Mouse (Mus musculus): ENCODE results near the gene Tekt3. TPM values are rescaled to one million over a fixed set of nuclear protein-coding genes. Genes with fewer than 3 reads are reported as not detected.

Gene Tekt3
- polyA plus RNA-seq (2017; shearing (Covaris generic)), result not detected

DNA sequence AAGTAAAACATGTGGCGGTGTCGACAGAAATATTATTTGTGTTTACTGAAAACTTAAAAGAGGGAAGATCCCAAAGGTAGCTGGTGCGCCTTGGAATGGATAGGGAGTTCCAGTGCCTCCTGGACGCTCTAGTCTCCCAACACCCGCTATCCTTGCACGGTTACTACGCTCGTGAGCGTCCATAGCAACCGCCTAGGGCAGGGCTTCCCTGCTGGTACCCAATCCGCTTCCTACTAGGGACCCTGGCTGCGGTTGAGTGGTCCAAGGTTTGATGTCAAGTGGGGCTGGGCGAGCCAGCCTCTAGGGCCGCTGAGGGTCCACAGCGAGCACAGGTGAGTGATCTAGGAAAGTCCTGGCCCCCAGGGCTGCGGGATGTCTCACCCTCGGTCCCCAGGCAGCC, at the start of gene Tekt3:
TSS of gene Tekt3 (plus strand) at position 209 of the 400 bp plus-strand sequence.
- ATAC-seq, result no peak

DNA sequence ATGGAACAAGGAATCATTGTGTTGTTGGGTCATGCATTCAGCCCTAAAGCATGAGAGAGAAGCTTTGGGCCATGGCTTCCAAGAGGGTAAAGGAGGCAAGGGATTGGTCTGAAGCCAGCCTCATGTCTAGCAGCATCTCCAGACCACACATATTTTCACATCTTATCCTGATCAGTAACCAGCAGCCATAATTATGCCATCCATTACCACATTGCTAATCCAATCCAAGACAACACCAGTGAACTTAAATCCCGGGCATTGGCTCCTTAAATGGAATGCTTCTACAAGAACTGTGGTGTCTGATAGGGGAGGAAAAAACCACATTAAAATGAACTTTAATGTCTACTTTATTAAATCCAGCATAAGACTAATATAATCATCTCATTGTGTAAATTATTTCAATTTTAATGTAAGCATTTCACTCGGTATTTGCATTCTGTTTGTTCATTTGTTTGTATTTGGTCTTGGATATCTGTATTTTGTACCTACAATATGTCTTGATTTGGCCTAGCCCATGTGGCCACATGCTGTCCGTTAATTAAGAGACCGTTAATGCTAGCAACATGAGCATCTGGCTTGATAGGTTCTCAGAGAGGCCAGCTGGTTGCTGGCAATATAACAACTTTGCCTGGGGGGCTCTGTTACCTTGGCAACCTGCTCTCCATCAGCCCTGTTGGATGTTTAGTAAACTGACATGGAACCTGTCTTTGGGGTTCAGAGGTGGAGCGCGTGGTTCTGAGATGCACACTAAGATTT, 43.9 kb upstream of the Tekt3 start:
- no peak for ATAC-seq

DNA sequence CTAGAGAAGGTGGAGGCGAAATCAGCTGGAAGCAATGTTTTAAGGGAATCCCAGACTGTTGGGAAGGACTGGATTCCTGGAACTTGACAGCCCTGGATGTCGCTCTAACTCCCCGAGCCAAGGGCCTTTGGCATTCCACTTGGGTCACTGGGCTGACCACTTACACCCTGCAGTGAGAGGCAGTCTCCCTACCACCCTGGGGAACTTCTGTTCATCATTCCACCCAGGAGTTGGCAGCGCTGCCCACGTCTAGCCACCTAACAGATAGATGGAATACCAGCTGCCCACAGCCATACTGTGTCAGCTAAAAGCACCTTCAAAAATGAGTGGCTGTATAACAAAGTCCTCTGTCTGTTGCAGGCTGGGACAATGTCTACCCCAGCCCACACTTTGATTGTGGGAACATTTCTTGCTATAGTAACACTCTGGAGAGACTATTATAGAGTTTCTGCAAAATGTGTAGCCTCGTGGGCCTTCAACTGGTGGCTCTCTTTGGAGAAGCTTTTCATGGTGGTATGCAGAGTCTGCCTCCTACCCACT, 43.3 kb upstream of the Tekt3 start:
- no peak for ATAC-seq

DNA sequence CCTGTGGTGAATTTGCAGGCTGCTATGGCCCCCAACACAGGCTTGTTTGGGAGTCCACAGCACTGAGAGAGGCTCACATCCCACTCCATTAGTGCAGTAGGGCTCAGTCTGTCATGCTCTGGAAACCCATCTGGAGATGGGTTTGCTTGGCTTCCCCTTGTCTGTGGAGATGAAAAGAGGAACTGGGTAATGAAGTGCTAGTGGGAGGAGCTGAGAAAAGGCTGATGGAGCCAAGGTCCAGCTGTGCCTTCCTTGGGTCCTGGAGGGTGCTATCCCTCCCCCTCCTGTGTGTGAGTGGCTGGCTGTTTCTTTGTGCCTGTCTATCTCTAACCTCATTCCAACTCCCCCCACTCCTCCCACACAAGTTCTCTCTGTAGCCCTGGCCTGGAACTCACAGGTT, 40.8 kb upstream of the Tekt3 start:
- ATAC-seq, result no peak

- no peak for ATAC-seq
Observed at GRCm38 (mm10) chr11:63021141-63021806, 40.2 kb upstream of the Tekt3 start.

DNA sequence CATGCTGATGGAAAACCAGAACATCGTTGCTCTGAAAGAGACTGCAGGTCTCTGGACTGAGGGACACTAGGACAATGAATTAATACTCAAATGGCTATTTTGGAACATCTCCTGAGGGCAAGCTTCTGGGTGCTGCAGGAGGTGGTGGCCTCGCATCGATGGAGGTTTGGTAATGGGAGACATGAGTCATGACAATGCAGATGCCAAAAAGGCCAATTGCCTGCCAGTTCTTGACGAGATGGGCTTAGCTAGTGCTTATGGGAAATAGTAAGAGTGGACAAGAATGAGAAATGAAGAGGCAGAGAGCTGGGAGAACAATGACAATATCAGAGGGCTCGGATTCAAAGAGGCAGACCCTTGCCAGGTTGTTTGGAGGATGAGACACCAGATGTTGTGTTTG, 38.0 kb upstream of the Tekt3 start:
- no peak for ATAC-seq

GRCm38 (mm10) chr11:63024136-63024535, 37.3 kb upstream of the Tekt3 start:
- ATAC-seq, result no peak

DNA sequence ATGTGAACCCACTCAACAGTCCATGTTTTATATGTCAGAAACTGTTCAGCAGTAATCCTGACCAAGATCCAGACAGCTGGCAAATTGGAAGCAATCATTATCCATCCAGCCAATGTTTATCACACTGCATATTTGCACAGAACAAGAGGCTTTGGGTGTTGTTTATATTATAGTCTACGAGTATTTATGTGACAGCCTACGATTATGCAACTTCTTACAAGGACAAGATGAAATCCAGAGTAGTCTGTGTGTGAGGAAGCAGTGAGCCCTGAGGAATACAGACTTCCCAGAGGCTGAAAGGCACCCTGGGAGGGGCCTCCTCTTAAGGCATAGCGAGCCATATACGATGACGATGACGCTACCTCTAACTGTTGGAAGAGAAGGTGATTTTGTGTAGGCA, 36.0 kb upstream of the Tekt3 start:
- no peak for ATAC-seq

DNA sequence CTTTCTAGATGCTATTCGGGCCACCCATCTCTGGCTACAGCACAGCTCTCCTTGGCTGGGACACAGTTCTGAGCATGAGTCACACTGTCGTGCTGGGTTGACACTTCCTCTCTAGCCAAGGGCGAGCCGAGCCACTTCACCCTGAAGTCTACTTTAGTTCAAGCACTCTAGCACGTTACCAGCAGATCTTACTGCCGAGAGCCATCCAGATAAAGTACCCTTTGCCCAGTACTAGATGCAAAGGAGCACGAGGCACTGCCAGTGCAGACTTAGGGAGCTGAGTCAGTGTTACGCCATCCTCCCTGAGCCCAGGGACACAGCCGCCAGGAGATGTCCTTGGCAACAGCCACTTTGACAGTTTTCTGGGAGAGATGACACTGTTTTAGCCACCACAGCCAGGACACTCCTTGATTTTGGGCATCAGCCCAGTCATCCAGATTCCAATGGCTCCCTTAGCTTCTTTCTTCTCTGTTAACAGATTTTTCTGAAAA, 34.8 kb upstream of the Tekt3 start:
- ATAC-seq, result no peak

DNA sequence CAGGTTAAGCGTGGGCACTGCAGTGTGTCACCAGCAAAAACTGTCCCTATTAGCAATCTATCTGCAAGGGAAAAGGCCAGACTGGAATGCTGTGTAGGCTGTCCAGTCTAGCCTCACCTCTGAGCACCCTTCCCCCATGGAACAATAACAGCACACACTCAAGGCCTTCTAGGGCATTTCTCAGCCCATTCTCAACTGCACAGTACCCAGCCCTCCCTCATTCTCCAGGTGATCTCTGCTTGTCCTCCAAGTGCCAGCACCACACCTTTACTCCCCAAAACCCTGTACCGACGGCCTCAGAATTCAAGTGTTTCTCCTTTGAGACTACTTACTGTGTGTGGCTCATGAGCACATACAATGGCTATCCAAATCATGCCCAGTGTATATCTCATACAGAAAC, 33.3 kb upstream of the Tekt3 start:
- ATAC-seq, result no peak

GRCm38 (mm10) chr11:63029148-63029714, 32.2 kb upstream of the Tekt3 start:
- ATAC-seq, result no peak

DNA sequence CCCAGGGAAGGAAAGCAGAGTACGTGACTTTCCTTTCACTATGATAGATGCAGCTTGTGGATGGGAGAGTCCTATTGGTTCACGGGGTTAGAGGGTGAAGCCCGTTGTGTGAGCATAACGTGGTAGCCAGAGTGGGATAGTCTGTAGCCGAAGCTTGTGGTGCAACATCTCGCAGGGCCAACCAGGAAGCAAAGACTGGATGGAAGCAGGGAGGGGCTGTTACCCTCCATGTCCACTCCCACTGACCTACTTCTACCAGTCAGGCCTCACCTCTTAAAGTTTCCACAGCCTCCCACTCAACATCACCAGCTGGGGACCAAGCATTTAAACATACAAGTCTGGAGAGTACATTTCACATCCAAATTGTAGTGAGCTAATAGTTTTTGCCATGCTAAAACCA, 31.7 kb upstream of the Tekt3 start:
- ATAC-seq, result no peak

GRCm38 (mm10) chr11:63035420-63036211, 25.8 kb upstream of the Tekt3 start:
- no peak for ATAC-seq

GRCm38 (mm10) chr11:63040002-63040661, 21.3 kb upstream of the Tekt3 start:
- ATAC-seq, result no peak

DNA sequence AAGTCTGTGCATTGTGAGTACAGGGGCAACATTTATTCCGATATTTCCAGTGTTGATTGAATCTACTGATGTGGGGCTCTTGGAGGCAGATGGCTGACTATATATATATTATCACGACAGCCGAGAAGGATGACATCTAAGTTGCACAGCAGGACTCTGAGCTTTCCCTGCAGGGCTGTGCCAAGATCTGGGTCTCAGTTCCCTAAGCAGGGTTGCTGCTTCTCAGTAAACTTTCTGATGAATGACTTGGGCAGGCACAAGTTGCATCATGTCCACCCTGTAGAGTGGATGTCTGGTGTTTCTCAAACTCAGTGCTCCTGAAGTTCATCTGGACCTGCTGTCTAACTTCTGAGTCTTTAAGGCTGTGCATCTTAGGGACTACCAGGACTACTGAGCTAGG, 15.7 kb upstream of the Tekt3 start:
- ATAC-seq, result no peak

DNA sequence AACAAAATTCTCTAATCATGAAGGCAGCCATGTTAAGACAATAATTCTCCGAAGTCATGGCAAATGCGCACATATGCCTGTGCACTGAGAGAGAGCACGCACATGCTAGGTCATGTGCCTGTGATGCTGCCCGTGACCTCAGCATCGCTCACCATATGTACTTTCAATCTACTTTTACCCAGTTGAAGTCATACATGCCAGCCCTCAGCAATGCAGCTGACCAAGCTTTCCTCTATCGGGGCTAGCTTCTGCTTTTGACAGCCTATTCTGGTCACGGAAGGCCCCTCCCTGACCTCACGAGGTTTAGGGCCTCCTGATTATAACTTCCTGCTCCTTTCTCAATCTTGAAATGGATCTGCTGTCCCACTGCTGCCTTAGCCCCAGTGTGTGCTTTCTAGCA, 15.1 kb upstream of the Tekt3 start:
- ATAC-seq, result no peak

GRCm38 (mm10) chr11:63050362-63050932, 11.0 kb upstream of the Tekt3 start:
- no peak for ATAC-seq

DNA sequence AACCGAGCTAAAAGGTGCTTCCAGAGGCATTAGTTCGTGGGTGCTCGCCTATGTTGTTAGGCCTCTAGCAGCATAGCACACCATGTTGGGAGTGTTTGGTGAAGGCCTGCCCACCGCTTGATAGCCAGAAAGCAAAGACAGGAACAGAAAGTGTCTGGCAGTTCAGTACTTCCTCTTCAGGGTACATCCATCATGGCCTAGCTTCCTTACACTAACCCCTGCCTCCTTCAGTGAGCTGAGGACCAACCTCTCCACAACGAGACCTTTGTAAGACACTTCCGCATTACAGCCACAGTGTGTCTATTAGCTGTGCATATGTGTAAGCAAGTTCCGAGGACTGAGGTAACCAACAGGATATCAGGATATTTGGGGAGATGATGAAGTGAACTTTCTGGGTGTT, 10.4 kb upstream of the Tekt3 start:
- ATAC-seq, result no peak

GRCm38 (mm10) chr11:63051996-63052395, 9.5 kb upstream of the Tekt3 start:
- ATAC-seq, result no peak

GRCm38 (mm10) chr11:63055596-63055995, 5.9 kb upstream of the Tekt3 start:
- ATAC-seq, result no peak

- no peak for ATAC-seq
Observed at GRCm38 (mm10) chr11:63058375-63058952, 3.0 kb upstream of the Tekt3 start.

Data from CD4-positive, CD25-positive, alpha-beta regulatory T cell, adult 4 months (primary cell).